Mouse (Mus musculus) CD4-positive, CD25-positive, alpha-beta regulatory T cell, adult 2 months (primary cell): Measurements from ENCODE around the gene Ckap5.
"Not testable (repeated sequence)": the region's sequence is repeated elsewhere in the genome, so short reads cannot be mapped to it uniquely, and the experiment has no call there.

Source experiments
- DNase-seq: peaks from one replicate; pipeline ENCODE4 v3.0.0-alpha.2; 2012; ENCODE audit warnings: low read depth, low spot score

Gene Ckap5

DNA sequence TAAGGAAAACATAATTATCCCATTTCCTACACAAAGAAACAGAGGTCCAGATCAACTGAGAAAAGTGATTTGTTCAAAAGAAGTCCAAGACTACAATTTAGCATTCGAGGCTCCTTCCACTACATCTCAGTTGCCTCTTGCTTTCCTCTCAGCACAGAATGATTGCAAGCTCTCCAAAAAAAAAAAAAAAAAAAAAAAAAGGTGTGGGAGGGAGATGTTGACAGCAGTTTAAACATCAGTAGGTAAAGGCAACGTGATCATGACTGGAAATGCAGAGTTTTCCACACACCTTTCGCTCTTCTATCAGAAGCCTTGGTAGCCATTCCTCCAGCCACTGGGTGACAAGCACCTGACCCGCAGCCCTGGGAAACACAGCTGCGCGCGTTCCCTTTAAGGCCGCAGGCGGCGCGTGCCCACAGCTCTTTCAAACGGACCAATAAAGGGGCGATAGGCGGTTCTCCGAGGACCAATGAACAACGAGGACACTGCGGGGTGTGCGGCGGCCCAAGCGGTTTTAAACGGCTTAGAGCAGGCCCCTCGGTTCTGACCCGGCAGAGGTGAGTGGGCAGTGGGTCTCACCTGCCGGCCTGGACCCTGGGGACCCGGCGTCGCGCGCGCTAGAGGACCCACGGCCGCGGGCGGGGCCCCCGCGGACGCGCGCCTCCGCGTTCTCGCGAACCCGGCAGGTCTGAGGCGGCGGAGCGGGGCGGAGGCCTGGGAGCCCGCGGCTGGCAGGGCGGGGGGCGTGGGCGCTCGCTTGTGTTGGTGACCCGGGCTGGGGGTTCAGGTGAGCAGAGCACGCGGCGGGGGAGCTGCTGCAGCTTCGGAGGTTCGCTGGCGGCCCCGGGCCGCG is at the start of gene Ckap5:
TSS of gene Ckap5 (plus strand) at position 469 of the 853 bp plus-strand sequence.
- peak; percentile 93 for DNase-seq

DNA sequence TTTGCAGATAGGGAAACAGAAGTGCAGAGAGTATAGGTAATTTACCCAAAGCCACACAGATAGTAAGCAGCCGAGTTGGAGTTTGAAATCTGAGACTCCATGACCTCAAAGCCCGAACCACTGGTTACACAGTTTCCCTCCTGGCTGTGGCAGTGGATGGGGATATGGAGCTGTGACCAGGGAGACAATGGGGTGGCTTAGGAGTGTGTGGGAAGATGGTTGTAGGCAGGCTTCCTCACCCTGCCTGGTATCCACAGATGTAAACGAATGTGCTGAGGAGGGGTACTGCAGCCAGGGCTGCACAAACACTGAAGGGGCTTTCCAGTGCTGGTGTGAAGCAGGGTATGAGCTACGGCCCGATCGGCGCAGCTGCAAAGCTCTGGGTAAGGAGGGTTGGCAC is 49.7 kb upstream of the Ckap5 start:
- no peak for DNase-seq

DNA sequence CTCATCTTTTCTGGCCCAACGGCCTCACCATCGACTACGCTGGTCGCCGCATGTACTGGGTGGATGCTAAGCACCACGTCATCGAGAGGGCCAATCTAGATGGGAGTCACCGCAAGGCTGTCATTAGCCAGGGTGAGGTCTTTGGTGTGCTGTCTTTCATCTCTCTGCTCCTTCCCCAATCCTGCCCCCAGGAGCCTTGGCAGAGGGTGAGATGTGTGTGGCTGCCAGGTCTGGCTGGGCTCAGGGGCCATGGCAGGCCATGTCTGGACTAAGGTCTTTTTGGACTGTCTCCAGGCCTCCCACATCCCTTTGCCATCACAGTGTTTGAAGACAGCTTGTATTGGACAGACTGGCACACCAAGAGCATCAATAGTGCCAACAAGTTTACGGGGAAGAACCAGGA is 46.2 kb upstream of the Ckap5 start:
- DNase-seq, result no peak

DNA sequence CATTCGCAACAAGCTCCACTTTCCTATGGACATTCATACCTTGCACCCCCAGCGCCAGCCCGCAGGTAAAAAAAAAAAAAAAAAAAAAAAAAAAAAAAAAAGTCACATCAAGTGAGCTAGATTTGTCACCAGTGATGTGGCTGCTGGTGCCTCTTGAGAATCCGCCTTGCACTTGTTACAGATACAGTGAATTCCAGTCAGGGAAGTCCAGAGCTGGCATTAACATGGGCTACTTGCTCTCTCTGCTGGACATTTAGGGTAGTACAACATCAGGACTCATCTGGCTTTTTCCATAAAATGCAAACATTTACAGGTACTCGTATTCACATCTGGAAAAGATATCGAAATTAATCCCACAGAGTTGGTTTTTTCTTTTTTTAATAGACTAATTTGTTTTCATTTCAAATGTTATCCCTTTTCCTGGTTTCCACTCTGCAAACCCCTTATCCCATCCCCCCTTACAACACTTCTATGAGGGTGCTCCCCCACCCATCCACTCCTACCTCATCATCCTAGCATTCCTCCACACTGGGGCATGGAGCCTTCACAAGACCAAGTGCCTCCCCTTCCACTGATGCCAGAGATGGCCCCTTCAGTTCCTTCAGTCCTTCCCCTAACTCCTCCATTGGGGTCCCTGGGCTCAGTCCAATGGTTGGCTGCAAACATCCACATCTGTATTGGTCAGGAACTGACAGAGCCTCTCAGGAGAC is 45.6 kb upstream of the Ckap5 start:
- DNase-seq, result peak; percentile 59

DNA sequence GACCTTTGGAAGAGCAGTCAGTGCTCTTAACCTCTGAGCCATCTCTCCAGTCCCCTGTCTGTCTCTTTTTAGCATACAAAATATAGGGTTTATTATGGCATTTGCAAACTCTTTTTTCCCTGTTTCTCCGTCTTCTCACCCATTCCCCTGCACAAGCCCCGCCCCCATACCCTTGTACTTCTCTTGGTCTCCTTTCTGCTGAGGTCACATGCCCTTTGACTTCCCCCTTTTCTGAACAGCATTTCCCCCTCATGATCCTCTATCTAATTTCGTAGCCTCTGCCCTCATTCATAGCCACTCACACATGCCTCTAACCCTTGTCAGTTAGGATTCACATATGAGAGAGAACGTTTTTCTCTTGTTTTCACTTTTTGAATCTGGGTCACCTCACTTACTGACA is 41.9 kb upstream of the Ckap5 start:
- no peak for DNase-seq

DNA sequence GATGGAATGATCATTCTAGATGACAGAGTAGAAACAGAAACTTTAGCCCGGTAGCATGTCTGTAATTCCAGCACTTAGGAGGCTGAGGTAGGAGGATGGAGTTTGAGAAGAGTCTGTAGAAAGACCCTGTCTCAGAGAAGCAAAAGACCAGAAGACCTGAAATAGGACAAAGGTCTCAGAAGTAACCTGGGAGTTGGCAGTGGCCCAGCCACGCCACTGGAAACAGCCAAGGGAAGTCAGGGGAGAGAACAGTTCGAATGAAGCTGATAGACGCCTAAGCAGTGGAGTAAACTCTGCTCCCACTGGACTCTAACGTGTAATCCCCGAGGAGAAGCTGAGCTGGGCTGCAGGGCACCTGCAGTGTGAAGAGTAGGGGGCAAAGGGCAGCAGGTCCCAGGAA is 41.3 kb upstream of the Ckap5 start:
- DNase-seq, result no peak

DNA sequence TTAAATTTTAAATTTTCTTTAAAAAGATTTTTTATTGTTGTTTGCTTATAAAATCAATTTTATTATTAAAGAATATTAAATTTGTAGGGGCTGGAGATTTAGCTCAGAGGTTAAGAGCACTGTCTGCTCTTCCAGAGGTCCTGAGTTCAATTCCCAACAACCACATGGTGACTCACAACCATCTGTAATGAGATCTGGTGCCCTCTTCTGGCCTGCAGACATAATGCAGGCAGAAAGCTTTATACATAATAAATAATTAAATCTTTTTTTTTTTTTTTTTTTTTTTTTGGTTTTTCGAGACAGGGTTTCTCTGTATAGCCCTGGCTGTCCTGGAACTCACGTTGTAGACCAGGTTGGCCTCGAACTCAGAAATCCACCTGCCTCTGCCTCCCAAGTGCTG is 39.3 kb upstream of the Ckap5 start:
- not testable (repeated sequence) for DNase-seq

DNA sequence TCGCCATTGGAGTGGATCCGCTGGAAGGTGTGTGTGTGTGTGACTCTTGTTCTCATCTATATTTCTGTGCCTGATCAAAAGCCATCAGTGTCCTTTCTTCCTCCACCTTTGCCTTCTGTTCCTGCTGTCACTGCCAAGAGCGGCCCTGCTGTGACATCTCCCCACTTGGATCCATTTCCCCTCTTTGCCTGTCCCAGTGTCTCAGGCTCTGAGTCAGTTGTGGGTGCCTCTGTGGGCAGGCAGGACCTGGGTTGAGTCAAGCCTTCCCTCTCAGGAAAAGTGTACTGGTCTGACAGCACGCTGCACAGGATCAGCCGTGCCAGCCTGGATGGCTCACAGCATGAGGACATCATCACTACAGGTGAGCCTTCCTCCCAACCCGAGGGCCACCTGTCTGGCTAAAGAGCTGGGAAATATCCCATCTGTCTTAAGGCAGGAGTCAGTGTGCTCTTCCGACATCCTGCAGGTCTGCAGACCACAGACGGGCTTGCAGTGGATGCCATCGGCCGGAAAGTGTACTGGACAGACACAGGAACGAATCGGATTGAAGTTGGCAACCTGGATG is 34.4 kb upstream of the Ckap5 start:
- no peak for DNase-seq

DNA sequence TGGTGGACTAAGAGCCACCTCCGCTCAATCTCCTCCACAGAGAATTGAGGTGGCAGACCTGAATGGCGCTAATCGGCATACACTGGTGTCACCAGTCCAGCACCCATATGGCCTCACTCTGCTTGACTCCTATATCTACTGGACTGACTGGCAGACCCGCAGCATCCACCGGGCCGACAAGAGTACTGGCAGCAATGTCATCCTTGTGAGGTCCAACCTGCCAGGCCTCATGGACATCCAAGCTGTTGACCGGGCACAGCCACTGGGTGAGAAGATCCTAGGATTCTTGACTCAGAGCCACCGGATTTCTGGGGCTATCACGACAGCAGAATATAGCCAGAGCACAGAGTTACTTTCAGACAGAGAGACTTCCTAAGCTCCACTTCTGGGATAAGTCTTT is 32.6 kb upstream of the Ckap5 start:
- no peak for DNase-seq

DNA sequence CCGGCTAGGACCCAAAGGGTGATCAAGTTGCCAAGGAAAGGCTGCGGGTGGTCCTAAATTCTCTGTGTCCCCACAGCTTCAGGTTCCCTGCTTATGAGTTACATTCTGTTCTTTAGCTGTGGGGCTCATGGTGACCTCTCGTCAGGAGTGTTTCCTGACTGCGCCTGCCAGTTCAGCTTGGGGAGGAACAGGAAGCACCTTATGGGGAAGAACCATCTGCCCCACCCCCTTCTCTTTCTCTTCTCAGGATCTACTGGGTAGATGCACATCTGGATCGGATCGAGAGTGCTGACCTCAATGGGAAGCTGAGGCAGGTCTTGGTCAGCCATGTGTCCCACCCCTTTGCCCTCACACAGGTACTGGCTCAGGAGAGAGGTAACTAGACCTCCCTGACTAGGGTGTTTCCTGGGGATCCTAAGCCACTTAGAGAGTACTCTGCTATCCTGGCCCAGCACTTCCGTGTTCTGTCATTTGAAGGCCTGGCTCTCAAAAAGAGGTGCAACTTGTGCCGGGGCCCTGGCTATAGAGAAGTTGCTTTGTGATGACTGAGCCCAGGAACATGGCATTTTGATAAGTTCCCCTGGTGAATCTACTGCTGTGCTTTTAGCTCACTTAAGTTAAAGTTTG is 28.4 kb upstream of the Ckap5 start:
- peak; percentile 37 for DNase-seq

DNA sequence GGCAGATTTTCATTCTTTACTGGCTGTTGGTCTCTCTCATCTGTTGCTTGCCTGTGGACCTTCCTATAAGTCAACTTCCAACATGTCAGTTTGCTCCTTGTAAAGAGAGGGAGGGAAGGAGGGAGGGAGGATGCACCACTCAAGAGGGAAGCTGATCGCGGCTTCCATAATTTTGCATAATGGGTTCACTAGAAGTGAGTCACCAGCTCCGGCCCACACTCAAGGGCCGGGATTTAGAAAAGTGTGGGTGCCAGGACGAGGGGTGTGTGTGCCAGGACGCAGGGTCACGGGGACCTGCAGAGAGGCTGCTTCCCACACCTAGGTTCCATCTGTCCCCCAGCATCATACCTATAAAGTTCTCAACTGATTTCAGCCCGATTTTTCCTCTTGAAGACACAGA is 18.5 kb upstream of the Ckap5 start:
- DNase-seq, result no peak

DNA sequence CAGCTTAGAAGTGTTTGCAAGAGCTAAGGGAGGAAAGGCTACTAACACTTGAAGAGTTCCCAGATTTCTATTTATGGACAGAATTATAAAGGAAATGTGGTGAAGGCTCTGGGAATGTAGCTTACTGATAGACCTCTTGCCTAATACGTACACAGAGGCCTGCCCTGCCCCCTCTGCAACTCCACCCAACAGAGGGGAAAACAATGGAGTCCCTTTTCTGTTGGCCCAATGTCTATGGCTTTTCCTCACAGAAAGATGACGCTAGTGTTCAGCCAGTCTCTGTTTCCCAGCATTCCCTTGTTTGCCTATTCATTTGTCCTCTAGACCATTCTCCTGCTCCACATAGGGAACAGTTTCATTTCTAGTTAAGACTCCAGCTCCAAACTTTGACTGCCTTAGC is 9.4 kb upstream of the Ckap5 start:
- DNase-seq, result no peak

DNA sequence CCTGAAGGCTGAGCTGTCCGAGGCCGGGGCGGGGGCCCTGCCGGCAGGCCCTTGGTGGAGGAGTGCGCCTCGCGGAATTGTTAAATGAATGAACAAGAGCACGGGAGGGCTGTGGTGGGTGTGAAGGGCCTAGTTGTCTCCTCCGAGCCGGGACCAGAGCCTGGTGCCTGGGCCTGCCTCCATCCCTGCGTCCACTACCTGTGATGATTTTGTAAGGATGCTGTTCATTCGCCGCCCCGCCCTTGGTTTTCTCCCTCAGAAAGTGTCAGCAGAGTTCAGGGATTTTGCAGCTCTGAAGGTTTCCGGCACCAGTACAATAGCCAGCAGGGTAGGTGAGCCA is 555 bp downstream of the Ckap5 start:
- peak; percentile 52 for DNase-seq

DNA sequence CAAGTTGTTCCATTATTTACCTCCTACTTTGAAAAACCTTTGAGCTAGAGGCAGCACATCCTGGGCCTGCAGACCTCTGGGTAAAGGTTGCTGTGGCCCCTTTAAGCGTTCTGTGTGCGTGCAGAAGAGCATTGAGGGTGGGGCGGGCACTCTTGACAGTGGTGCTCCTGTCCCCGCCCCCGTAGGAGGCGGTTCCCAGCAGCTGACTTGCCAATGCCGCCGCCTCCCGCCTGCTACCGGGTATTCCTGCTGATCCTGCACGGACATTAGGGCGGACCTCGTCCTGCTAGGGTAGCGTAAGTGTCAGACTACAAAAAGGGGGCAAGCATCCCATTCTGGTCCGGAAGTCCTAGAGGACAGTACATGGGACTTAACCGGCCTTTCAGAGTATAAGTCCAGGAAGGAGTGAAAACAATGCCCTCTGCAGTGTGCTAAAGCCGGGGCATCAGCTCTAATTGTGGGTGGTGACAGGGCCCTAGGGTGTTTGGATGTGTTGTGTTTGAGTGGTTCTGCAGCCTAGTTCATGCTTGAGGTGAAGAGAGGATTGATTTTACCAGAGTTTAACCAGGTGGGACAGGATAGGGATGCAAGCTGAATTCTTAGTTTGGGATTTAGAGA is 11.1 kb downstream of the Ckap5 start:
- DNase-seq, result peak; percentile 85

DNA sequence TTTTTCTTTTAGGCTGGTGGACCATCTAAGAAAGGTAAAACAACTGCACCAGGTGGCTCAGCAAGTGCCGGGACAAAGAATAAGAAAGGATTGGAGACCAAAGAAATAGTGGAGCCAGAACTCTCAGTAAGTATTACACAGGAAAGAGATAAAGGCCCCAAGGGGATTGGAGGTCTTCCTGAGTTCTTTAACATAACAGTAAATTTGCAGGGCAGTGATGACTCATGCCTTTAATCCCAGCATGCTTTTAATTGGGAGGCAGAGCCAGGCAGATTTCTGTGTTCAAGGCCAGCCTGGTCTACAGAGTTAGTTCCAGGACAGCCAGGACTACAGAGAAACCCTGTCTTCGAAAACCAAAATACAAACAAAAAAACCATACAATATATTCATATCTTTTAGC is 41.6 kb downstream of the Ckap5 start:
- DNase-seq, result no peak

DNA sequence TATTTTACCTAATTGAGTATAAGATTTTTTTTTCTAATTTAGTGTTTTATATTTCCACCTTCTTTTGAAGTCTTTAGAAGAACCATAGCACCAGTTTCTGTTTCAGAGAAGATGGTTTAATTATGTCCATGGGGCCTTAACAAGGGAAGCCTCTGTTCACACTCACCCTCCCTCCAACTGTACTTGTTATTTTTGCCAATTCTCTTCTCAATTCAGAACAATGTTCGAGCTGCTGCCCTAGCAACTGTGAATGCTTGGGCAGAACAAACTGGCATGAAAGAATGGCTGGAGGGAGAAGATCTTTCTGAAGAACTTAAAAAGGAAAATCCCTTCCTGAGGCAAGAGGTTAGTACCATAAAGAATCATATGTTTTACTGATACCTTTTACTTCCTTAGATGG is 54.3 kb downstream of the Ckap5 start:
- no peak for DNase-seq

DNA sequence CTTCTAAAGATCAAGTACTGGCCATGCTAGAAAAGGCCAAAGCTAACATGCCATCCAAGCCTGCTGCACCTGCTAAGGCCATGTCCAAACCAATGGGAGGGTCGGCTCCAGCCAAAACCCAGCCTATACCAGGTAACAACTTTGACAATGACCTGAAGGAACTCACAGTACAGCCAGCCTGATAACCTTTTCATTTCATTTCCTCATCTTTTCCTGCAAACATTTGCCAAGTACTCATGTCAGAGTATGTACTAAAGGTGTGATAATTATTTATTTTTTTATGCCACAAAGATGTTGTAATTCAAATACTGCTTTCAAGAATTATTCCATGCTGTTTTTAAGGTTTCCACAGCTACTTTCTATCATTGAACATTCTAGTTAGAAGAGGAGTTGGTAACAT is 59.7 kb downstream of the Ckap5 start:
- no peak for DNase-seq

DNA sequence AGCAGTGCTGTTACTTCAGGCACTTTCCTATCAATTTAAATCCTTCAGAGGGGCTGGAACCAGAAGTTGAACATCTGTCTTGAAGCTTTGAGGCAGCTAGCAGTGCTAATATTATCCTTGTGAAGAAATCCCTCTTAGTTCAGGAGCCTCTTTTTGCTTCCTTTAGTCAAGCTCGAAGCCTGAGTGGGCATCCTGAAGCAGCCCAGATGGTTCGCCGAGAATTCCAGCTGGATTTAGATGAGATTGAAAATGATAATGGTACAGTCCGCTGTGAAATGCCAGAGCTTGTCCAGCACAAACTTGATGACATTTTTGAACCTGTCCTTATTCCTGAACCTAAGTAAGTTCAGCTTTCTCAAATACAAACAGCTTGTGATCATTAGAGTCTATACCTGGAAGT is 73.9 kb downstream of the Ckap5 start:
- DNase-seq, result no peak

DNA sequence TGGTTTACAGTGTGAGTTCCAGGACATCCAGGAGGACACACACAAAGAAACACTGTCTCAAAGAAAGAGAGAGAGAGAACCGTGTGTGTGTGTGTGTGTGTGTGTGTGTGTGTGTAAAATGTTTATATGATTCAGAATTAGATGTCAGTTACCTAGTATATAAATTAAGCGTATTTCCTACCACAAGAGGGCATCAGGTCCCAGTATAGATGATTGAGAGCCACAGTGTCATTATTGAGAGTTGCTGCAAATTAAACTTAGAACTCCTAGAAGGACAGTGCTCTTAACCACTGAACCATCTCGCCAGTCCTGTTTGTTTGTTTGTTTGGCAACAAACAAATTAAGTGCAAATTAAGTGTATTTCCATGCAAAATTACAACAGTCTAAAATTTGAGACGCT is 75.8 kb downstream of the Ckap5 start:
- peak; percentile 35 for DNase-seq

DNA sequence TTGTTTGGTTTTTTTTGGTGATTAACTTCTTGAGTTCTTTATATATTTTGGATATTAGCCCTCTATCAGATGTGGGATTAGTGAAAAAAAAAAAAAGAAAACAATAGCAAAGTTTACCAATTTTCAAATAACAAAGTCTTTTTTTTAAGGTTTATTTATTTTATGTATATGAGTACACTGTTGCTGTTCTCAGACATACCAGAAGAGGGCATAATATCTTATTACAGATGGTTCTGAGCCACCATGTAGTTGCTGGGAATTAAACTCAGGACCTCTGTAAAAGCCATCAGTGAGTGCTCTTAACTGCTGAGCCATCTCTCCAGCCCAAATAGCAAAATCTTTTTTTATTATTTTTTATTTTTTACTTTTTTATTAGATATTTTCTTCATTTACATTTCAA is 82.8 kb downstream of the Ckap5 start:
- DNase-seq, result peak; percentile 10

DNA sequence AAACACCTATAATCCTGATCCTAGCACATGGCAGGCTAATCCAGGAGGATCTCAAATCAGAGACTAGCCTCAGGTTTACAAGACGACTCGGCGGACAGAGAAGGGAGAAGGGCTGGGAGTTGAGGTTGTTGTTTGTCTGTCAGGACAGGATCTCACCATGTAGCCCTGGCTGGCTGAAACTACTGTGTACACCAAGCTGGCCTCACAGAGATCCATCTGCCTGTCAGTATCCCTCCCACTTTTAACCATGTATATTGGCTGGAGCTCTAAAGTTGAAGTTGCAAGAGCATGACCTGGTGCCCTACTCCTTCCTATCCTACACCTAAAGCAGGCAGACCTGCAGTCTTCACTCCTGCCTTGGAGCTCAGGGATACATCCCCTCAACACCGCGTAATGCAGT is 95.8 kb downstream of the Ckap5 start:
- no peak for DNase-seq

DNA sequence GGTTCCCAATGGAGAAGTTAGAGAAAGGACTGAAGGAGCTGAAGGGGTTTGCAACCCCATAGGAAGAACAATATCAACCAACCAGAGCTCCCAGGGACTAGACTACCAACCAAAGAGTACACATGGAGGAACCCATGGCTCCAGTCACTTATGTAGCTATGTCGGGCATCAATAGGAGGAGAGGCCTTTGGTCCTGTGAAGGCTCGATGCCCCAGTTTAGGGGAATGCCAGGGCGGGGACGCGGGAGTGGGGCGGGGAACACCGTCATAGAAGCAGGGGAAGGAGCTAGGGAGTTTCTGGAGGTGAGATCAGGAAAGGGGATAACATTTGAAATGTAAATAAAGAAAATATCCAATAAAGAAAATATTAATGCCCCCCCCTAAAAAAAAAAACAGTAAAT is 96.8 kb downstream of the Ckap5 start:
- not testable (repeated sequence) for DNase-seq
